Mouse (Mus musculus) c-Kit-positive CD71-positive TER-119-positive erythroid progenitor cells, embryonic 14.5 days (primary cell): ENCODE results near the gene 2410004P03Rik.

Experiments
- DNase-seq: peaks from one replicate; pipeline ENCODE4 v3.0.0-alpha.2; 2013; ENCODE audit warnings: low spot score

Gene 2410004P03Rik

GRCm38 (mm10) chr12:17011100-17011870 lies at the start of gene 2410004P03Rik:
TSS of gene 2410004P03Rik (minus strand) at chr12:17011727.
- DNase-seq, result peak; percentile 65

DNA sequence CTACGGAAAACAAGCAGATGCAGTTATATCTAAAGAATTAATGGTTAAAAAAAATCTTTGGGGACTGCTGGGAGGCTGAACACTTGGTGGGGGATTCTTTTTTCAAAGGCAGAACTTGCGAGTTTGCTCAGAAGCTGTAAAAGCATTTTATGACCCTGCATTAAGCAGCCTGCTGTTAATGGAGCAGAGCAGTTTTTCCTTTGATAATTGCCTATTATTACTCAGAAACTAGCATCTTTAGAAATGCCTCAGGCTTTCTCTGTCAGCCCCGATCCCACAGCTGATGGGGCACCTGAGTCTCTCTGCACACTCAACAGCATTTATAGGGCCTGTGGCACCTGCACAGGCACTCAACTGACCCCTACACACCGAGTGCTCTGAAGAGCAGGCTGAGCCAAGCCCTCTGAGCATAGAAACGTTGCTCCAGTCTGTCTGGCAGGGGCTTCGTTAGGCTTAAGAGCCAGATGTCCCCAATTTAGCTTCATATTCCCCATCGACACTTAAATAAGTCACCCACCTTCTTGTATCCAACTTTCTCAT lies 49.7 kb upstream of the 2410004P03Rik start:
- no peak for DNase-seq

GRCm38 (mm10) chr12:17058490-17058889 lies 47.0 kb upstream of the 2410004P03Rik start:
- no peak for DNase-seq

- DNase-seq, result no peak
Observed at GRCm38 (mm10) chr12:17057110-17057509, 45.6 kb upstream of the 2410004P03Rik start.

- no peak for DNase-seq
Observed at GRCm38 (mm10) chr12:17055766-17056165, 44.2 kb upstream of the 2410004P03Rik start.

DNA sequence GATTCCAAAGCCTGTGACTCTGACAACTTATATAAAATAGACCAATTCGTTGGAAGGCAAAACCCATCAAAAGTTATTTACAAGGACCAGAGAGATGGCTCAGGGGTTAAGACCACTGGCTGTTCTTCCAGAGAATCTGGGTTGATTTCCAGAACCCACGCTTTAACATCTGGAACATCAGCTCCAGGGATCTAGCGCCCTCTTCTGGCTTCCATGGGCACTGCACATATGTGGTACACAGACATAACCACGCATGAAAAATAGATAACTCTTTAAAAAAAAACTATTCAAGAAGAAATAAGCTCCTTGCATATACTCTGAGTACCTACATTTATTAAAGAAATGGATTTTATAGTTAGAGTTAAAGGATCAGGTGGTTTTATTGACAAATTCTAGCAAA lies 43.2 kb upstream of the 2410004P03Rik start:
- DNase-seq, result no peak

- no peak for DNase-seq
Observed at GRCm38 (mm10) chr12:17052673-17053072, 41.1 kb upstream of the 2410004P03Rik start.

GRCm38 (mm10) chr12:17051057-17051456 lies 39.5 kb upstream of the 2410004P03Rik start:
- DNase-seq, result no peak

- DNase-seq, result no peak
Observed at GRCm38 (mm10) chr12:17049796-17050195, 38.3 kb upstream of the 2410004P03Rik start.

GRCm38 (mm10) chr12:17048979-17049612 lies 37.6 kb upstream of the 2410004P03Rik start:
- DNase-seq, result no peak

DNA sequence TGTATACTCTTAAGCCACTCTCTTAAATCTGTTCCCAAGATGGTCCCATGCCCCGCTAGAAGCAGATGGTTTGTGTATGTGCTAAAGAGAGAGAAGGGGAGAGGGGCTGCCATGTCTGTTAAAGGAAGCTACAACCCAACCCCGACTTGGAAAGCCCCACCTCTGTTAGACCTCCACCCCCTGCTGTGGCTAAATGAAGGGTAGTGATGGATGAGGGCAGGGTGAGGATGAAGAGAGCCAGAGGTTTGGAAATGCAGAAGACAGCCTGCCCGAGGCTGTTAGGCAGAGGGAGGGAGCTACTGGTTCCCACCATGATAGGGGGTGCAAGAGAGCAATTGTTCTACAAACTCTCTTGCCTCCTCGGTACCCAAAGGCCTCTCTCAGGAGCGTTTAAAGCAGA lies 31.8 kb upstream of the 2410004P03Rik start:
- no peak for DNase-seq

DNA sequence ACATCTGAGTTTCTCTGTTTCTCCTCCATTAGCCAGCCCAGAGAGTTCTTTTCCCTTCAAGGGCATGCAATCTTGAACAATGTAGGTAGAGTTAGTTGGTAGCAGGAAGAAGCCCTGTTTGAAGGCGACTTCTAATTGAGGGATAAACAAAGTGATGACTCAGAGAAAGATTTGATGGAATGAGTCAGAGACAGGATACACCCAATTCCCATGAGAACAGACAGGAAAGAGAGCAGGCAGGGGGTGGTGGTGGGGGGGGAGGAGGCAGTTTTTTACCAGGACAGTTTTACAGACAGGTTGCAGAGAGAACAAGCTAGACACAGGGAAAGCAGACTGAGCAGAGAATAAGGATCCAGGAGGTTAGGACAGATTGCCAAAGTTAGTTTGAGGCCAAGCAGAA lies 29.0 kb upstream of the 2410004P03Rik start:
- DNase-seq, result no peak

GRCm38 (mm10) chr12:17039415-17039814 lies 27.9 kb upstream of the 2410004P03Rik start:
- DNase-seq, result no peak

GRCm38 (mm10) chr12:17038246-17038645 lies 26.7 kb upstream of the 2410004P03Rik start:
- no peak for DNase-seq

DNA sequence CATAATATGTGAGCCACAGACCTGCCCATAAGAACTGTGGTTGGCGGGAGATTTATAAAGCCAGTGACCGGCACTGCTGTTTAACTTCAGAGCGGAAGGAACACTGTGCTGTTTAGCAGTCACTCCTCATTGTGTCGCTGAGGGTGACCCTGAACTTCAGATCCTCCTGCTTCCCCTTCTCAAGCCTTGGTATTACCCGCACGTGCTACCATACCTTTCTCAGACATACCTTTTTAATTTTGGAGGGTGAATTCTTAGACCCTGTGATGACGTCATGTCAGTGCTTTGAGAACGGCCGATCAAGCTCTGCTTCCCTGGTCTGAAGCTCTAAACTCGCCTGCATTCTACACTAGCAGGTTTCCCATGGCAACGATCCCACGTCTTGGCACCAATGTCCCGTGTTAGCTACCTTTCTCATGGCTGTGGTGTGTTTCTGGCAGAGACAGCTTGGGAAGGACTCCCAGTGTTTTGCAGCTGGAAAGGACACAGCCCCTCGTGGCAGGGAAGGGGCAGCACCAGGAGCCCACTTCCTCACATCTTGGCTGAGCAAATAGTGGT lies 25.6 kb upstream of the 2410004P03Rik start:
- DNase-seq, result no peak

DNA sequence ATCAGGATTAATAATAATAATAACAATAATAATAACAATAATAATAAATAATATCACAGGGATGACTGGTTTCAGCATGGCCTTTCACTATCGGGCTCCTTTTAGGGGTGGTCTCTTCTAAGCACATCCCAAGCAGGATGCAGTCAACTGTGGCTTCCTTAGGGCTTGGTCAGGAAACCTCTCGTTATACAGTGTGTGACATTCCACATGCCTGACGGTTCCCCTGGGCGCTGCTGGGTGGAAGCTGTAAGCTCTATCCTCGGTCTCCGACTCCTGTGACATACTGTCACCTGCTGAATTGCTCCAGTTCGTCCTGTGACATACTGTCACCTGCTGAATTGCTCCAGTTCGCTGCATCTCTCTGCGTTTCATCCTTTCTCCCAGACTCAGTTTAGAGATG lies 25.0 kb upstream of the 2410004P03Rik start:
- no peak for DNase-seq

GRCm38 (mm10) chr12:17035128-17035527 lies 23.6 kb upstream of the 2410004P03Rik start:
- DNase-seq, result peak; percentile 49

- DNase-seq, result no peak
Observed at GRCm38 (mm10) chr12:17034671-17035070, 23.1 kb upstream of the 2410004P03Rik start.

- no peak for DNase-seq
Observed at GRCm38 (mm10) chr12:17033464-17033841, 21.9 kb upstream of the 2410004P03Rik start.

DNA sequence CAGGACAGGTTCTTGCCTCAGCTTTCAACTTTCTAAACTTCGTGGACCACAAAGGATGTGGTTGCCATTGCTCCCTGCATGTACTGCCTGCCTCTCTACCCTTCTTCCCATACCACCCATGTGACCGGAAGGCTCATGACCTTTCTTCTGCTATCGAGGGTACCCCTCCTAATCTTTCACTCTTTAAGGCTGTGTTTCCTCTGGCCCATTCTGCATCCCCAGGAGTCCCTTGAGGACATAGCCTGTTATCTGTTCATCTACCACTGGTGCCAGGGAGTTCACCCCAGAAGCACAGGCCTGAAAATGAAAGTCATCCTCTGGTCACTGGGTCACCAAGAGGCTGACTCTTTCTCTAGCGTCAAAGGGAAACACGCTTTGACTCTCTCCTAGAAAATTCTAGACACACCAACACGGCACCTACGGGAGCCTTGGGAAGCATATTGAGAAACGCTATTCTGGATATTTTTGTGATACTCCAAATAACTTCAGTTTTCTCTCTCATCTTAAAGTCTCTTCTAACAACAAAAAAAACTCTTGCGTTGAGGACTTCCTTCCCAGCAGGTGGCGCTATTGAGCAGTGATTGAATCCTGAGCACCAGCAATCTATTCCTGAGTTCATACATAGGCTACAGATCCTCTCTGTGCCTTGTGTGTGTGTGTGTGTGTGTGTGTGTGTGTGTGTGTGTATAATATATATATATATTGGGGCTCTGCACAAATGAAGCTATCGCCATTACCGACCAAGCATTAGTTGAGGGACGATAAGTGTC lies 21.4 kb upstream of the 2410004P03Rik start:
- peak; percentile 62 for DNase-seq

DNA sequence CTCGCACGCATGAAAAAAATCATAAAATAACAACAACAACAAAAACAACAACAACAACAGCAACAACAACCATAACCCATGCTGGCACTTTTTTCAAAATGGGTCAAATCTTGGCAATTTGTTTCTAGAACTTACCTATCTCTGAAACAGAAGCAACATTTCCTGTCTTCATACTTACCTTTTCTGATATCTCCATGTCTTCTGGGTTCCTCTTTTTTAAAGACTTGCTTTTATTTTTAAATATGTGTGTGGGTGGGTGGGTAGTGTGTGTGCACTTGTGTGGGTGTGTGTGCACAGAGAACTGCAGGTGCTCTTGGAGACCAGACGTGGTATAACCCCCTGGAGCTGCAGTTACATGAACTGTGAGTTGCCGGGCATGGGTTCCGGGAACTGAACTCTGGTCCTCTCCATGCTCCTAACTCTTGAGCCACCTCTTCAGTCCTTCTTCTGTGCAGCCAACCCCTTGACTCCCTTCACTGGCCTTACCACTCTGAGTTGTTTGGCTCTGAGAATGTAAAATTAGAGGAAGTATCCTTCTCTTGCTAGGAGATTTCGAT lies 13.1 kb upstream of the 2410004P03Rik start:
- no peak for DNase-seq

- no peak for DNase-seq
Observed at GRCm38 (mm10) chr12:17022145-17022544, 10.6 kb upstream of the 2410004P03Rik start.
